Mouse (Mus musculus) left cerebral cortex, adult 9 months (tissue): ENCODE data around the gene Thbd.

Experiments used
- DNase-seq, 2 experiments: peaks; one replicate each; pipeline ENCODE4 v3.0.0; 2022; ENCODE audit warnings: low spot score in 2 of 2

The Thbd gene

DNA sequence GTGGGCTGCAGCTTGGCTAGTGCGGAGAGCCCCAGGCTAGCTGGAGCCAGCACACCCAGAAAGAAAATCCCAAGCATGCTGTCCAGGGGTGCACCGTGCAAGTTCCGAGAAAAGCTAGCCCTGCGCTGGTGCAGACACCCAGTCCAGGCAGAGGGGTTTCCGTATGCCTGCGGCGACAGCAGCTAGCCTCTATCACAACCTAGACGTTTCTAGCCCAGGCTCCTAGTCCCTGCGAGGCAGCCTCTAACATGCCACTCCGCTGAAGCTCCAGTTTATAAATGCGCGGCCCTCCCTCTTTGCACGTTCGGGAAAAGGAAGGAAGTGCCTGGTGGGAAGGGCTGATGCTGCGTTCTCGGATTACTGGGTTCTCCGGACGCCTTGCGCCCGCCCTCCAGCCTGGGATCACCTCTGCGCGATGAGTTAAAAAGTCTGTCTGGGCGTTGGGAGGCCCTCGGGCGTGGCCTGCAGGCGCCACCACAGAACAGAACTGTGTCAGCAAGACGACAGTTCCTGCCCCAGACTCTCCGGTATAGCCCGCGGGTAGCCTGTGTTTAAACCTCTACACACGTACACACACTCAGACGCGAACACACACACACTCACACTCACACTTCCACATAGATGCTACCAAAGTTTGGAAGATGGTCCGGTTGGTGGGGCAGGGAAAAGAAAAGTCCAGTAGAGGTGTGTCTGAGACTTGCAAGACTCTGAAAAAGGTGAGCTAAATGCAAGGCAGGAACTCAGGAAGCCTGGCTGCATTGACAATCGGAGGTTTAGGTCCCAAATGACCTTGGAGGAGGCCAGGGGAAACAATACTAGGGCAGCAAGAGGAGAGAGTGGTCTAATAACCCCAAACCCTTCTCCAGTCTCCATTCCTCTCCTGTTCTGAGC lies at the start of gene Thbd:
Gene Thbd, minus strand, starts transcription at position 319 of the 891 bp plus-strand sequence.
- DNase-seq, result peak in 1 of 2 experiments; percentile 15

DNA sequence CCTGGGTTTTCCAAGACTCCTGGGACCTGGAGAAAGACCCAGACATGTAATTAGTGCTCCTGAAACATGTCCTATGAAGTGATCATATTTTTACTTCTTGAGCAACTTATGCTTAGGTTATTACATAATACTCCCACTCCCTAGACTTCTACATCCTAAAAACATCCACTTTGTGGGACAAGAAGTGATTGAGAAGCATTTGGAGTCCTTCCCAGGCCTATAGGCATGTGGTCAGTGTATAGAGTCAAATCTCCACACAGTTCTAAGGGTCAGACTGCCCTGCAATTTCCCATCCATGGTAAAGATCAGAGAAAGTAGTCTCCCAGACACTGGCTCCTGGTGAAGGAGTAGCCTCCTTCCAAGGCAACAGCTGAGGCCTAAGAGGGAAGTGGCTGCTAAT lies 47.4 kb upstream of the Thbd start:
- no peak for DNase-seq

DNA sequence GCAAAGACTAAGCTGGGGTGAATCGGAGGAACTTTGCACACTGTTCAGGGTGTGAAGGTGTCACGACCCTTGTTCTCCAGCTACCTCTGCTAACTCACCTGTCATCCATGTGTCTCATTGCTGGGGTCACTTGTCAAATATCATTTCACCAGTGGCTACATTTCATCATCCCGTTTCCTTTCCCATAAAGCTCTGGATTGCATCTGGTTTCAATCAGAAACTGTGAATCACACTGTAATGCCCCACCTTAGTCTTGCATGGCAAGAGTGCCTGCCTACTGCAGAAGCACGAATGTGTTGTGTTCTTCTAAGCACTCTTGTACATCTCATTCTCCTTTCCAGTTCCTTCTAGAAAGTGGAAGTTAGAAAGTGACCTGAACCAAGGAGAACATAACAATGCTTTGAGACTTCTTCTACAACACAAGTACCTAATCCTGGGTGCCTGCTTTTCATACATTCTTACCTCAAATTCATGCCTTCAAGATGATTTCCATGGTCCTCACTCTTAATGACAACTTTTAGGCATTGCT lies 46.1 kb upstream of the Thbd start:
- DNase-seq, result no peak

DNA sequence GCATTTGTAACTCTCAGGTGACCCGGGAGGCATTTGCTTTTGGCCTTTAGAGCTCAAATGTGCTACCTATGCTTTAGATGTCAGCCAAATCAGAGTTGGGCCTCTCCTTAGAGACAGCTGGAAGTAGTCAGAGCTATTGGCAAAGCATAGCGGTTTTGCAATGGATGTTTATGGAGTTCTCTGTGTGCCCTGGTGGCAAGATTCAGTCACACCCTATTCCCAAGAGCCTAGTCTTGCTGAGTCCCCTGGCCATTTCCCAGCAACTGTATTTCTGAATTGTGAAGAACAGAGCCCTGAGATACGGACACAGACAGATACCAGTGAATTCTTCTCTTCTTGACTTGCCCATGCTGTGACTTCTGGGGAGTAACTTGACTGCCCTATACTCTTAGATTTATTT lies 45.1 kb upstream of the Thbd start:
- DNase-seq, result no peak

DNA sequence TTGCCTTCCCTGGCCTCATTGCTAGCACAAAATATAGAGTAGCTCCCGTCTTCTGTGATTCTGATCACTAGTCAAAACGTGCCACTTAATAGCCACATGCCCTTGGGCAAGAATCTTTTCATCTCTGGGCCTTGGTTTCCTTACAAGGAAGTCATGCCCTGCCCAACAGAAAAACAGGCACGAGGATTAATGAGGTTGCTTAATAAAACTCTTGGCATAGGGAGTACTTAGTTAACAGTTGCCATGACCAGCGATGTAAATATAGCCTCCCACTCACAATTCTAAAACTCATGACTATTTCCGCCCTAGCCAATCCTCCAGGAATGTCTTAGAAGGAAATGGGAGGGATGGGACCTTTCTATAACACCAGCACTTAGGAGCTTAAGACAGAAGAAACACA lies 43.5 kb upstream of the Thbd start:
- DNase-seq, result no peak

DNA sequence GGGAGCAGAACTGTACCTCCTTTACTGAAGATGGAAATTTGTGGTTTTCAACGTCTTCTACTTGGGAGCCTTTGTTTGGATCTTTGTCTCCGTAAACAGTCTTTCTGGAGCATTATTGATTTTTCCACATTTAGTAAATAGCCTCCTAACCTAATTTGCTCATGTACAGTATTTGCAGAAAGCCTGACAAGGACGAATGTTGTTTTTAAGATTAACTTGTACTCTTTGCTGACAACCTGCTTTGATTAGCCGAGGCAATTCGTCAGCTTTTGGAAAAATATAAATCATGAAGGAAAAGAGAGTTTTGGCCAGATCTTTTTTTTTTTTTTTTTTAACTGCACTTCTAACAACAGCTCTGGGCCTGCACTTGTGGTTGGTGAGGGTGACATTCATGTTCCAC lies 42.6 kb upstream of the Thbd start:
- DNase-seq, result no peak

DNA sequence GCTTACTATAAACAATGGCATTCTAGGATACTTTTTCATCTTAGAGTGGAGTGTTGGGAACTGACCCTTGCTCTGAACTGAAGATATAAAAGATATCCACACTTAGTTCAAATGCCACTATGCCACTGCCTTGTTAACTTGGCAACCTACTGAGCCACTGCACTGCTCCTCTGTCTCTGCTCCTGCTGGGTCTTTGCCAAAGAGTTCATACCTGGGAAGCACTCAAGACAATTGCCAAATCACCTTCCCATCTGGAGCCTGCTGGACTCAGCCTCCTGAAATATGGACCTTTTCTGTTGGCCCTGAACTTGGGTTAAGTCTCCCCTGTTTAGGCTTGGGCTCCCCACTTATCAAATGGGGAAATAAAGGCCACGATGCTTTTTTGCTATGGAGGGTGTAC lies 41.7 kb upstream of the Thbd start:
- no peak for DNase-seq

DNA sequence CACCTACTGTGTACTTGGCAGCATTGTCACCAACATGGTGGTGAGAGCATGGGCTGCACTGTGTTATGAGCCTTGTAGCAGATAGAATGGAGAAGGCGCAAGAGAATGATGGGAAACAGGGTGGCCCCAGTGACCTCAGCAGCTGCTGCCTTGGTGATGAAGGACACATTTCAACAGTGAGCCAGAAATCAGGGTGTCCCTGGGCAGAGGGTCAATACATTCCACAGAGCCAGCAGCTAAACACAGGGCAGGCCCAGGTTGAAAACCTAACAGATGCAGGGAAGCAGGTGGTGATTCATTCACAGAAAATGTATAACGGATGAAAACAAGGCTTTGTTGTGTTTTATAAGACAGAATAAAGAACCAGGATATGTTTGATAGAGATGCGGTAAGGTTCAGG lies 38.5 kb upstream of the Thbd start:
- no peak for DNase-seq

DNA sequence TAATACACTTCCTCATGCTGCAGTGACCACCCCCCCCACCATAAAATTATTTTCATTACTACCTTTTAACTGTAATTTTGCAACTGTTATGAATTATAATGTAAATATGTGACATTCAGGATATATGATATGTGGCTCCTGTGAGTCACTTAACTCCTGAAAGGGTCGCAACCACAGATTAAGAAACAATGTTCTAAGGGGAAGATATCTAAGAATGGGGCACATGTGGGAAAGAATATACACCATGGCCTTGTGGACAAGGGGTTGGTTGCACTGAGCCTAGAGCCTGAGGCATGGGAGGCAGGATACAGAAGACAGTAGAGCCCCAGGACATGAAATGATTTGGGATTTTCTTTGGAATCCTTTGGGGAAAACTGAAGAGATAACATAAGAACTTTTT lies 37.6 kb upstream of the Thbd start:
- no peak for DNase-seq

DNA sequence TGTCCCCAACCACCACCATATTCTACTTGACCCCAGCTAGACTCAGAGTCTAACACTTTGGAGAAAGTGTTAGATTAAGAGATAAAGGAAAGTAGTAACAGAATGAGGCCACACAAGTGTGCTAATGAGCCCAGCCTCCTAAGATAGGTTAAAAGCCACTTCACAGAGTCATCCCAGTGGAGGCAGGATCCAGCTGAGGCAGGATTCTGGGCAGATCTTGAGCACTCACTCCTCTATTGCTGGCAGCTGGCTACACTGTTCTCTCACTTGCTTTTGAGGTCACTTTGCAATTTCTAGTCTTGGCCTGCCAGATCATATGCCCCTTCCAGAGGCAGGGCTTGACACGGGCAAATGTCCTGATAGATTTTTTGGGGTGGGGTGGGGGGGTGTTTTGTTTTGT lies 36.5 kb upstream of the Thbd start:
- DNase-seq, result no peak

DNA sequence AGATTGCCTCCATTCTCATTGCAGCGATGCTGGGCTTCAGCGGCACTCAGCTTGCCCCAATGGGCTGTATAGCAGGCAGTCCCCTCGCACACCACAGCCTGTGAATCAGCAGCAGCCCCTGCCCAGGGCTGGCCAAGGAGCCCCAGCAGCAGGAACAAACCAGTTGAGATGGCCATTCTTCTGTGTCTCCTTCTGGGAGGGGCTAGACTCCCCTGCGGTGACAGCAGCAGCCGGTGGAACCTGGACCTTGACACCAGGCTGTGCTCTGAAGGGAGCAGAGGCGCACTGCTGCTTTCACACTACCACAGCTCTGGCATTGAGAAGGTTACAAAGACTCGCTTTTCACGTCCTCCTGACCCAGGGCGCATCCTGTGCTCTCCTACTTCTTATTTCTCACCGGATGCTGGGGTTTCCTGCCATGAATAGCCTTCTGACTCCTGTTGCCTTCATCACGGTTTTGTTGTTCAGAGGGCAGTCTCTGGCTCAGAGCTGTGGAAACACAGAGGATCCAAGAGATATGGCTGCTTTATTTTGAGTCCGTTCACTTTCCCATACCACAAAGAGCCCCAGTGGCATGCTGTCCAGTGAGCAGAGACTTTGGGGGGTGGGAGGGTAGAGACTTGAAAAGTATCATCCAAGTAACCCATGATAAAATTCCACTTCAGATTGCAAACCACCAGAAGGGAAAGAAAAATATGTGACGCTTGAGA lies 35.4 kb upstream of the Thbd start, which contains the start of gene Cd93:
Gene Cd93, minus strand, starts transcription at position 315 of the 710 bp plus-strand sequence.
- DNase-seq, result no peak

DNA sequence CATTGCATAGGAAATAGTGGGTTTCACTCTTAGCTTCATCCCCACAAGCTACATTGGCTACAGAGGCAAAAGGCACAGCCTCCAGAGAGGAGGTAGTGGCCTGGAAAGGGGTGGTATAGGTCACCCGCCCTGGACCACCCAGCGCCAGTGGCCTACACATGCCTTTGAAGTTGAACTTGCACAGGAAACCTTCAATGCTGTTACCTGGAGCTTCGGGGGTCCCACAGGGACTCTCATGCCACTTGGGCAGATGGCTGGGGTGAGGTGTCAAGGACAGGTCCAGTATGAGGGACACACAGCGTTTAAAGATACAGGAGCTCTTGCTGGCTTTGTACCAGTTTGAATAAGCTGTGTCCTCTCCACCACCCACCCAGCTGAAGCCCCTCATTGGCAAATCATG lies 34.7 kb upstream of the Thbd start:
- DNase-seq, result no peak

DNA sequence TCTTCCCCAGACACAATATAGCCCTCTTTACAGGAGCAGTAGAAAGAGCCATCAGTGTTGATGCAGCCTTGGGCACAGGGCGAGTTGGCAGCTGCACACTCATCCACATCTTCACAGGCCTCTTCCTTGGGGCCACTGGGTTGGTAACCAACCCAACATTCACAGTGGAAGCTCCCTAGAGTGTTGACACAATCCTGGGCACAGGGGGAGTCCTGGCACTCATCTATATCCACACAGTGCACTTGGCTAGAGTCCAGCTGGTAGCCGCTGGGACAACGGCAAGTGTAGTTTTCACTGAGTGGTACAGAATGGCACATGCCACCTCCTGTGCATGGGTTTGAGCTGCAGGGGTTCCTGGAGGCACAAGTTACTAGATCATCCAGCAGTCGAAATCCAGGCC lies 34.2 kb upstream of the Thbd start:
- no peak for DNase-seq

DNA sequence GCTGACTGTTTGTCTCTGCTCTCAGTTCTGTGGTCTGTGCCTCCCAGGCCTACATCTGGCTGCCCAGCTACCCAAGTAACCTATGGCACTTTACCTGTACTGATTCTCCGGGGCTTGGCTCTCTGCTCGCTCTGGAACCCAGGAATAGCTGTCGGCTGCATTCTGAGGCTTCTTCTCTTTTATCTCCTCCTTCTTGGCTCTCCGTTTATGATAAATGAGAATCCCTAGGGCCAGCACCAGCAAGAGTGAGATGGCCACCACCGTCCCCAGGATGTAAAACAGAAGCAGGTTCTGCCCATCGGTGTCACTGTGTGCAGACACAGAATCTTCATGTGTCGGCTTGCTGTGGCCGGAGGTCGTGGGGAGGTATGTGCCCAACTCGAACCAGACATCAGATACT lies 33.4 kb upstream of the Thbd start:
- no peak for DNase-seq

DNA sequence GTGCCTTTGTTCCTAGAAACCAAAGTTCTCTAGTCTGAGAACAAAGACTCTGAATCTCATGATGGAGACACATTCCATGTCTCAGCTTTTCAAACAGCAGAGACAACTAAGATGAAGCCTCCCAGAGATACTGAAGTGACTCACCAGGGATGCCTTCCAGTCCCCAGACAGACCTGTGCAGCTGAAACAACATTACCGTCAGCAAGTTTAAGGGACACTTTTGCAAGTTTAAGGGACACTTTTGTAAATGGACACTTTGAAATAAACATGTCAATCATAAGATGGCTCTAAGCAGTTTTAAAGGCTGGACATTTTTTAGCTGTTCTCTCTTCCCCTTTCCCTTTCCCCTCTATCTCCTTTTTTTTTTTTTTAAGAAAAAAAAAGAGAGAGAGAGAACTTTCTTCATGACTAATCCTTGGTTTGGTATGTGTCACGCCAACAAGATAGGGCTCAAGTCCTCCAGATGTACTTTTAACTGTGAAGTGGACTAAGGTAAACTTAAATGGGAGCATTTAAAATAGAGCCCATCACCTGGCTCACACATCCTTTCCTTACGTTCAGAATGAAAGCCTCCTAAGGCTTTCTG lies 31.8 kb upstream of the Thbd start:
- DNase-seq, result no peak

DNA sequence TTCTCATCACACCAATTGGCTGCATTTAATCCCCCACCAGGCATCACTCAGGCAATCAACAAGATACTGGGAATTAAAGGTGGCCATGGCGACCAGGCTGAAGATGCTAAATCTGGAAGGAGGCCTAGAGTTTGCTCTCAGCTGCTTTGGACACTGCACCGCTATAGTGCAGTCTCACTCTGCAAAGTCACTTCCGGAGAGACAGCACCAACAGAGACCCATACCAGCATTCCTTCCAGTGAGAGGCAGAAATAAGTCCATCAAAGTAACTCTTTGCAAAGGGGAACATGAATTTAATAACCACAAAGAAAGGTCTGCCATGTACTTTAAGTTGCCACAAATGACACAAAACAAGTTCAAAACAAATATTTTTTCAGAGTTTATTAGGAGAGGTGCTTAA lies 28.3 kb upstream of the Thbd start:
- DNase-seq, result no peak

DNA sequence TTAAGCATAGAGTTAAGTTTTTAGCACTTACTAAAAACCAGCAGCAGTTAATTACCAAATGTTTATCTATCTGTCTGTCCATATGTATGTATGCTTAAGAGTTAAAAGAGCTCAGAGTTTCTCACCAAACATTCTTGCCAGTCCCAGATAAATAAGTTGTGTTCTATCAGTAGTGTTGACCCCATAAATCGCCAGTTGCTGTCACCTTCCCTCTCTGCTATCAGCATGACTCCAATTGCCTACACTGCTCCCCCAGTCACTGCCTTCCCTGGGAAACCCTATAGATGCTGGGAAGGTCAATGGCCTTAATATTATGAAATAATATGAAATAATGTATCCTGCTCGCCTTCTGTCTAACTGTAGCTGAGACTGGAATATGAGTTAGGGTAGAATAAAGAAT lies 24.4 kb upstream of the Thbd start:
- DNase-seq, result no peak

DNA sequence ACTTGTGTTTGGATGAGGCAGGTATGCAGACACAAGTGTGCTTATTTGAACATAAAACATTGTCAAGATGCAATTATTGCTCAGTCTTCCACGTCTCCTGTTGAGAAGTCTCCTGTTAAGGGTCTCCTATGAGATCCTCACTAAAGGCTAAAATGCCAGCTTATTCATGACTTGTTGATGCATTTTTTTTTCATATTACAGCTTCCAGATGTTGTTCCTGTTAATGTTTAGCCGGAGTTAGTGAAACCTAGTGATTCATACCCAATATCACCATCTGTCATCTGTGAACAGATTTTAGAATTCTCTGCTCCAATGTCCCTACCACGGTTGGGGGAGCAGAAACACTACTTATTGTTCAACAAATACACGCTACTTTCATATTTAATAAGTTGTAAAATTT lies 23.0 kb upstream of the Thbd start:
- no peak for DNase-seq

DNA sequence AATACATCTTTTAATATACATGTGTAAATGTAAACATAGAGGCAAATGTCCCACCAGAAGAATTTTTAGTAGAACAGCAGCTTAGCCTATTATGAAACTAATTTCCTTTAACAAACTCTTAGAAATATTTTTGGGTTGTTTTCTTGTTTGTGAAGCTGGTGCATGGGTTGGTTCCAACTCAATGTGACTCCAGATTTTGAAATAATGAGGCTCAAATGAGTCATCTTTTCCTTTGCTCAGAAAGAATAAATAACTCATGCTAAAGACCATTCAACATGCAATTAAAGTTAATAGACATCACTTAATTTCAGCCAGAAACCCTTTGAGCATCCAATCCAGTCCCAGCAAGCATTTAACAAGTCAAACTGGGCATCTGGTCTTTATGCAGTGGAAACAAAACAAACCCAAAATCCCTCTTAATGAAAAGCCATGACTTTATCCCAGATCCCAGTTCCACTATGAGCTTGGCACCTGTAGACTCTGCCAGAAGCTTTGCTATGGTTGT lies 21.1 kb upstream of the Thbd start:
- no peak for DNase-seq

DNA sequence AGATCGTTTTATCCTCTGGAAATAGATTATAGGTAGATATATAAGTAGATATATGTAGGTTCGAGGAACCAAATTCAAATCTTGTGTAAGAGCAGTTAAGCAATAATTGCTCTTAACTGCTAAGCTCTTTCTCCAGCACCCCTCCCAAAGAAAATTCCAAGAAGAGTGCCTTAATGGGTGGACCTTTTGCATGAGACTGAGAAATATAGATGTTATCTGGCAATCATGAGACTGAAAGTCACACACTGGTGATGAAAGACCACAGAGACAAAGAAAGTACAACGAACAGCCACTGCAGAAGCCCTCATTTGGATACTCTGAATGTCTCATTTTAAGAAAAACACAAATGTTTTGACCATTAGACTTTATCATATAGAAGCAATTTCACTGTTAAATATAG lies 20.5 kb upstream of the Thbd start:
- DNase-seq, result no peak

DNA sequence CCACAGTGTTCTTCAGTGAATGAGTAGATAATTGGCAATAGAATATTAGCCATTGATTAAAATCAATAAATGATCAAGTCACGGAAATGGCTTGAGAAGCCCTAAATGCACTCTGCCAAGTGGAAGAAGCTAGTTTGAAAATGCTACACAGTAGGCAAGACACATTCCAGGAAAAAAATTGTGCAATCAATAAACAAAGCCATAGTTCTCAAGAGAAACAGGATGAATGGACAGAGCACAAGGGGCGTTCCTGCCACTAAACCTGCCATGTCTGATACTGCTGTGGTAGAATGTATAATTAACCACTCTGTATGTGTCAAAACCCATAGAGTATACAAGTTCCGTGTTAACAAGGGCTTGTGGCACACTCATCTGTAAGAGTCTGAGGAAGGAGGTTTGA lies 19.6 kb upstream of the Thbd start:
- DNase-seq, result no peak

DNA sequence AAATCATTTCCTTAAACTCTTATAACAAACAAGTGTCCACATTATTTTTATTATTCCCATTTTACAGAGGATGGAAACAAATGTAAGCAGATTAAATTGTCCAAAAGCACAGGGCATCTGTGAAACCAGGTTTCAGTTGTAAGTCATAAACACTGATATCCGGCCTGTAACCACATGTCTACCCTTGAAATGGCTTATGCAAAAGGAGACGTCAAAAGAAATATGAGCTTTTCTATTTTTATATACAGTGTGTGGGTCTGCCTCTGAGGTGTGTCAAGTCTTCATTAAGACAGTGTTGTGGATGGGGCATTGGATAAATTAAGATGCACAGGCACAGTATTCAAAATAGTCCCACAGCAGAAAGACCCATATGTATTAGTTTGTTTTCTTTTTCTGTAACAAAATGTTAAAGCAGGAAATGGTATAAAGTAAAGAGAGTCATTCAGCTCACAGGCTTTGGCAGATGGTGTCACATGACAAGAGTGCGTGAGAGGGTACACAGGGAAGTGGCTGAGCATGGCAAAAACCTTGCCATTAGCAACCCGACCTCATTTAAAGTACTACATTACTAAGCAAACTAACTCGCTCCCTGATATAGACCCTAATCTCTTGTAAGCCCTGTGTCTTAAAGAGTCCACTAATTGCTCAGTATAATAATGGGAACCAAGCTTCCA lies 17.9 kb upstream of the Thbd start:
- no peak for DNase-seq
